Mouse (Mus musculus) B cell, adult (primary cell): ENCODE results near the gene Gm17606. TPM values are rescaled to one million over a fixed set of nuclear protein-coding genes. Genes with fewer than 3 reads are reported as not detected.

ENCODE experiments used
- total RNA-seq: library from RNA; stranded (reverse); gene quantifications from 4 replicates; pipeline ENCODE4 v1.2.4, GENCODE M21; 2023; ENCODE audit not compliant: inconsistent age

Gm17606 gene
- total RNA-seq: not detected in 4 replicates

GRCm38 (mm10) chr14:54640946-54641304, at the start of gene Gm17606:
Gene Gm17606, plus strand, starts transcription at chr14:54640952.

DNA sequence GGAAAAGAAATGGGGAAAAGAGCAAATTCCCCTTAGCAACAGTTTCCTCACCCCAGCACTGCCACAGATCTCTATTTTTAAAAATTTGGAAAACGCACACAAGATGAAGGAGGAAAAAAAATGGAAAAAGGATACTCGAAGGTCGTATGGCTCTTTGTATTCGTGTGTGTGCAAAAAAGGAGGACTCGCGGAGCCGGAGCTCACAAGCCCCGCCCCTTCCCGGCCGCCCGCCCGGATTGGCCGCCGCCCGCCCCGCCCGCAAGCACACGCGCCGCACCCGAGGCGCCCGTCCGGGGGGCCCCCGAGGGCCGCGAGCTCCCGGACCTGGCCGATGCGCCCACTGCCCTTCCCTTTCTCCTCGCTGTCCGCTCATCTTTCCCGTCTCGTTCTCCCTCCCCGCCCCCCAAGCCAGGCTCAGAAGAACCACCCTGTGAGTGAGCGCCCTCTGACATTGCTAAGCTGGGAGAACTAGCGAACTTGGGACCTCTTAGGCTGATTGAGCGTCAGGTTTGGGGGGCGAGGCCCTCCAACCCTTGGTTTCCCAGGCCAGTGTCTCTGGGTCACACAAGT, 34.9 kb upstream of the Gm17606 start, which contains the start of gene 4931414P19Rik:
Gene 4931414P19Rik (minus strand): TSS at position 242 of the 570 bp plus-strand sequence.

DNA sequence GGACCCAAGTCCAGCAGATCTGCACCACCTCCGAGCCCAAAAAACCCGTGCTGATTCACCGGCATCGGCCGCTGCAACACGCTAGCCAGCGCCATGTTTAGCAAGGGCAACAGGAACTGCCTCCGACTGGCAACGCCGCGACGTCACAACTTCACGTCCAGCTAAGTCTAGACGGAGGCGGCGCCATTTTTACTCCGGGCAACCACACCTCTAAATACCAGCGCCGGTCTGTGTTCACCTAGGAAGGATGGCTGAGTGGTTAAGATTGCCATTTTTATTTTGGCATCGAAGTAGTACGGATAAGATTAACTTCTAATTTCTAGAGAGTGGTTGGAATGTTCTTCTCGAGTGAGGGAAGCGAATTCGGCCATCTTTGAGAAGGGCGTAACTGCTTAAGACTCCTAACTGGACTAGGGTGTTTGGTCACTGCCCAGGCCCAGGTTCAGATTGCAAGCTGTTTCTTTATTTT, 22.8 kb upstream of the Gm17606 start, which contains the start of gene Psmb5:
Gene Psmb5 (minus strand): TSS at position 126 of the 469 bp plus-strand sequence.

GRCm38 (mm10) chr14:54621133-54621532, 19.6 kb upstream of the Gm17606 start, which contains the start of gene Psmb11:
Gene Psmb11, plus strand, starts transcription at chr14:54621433.

DNA sequence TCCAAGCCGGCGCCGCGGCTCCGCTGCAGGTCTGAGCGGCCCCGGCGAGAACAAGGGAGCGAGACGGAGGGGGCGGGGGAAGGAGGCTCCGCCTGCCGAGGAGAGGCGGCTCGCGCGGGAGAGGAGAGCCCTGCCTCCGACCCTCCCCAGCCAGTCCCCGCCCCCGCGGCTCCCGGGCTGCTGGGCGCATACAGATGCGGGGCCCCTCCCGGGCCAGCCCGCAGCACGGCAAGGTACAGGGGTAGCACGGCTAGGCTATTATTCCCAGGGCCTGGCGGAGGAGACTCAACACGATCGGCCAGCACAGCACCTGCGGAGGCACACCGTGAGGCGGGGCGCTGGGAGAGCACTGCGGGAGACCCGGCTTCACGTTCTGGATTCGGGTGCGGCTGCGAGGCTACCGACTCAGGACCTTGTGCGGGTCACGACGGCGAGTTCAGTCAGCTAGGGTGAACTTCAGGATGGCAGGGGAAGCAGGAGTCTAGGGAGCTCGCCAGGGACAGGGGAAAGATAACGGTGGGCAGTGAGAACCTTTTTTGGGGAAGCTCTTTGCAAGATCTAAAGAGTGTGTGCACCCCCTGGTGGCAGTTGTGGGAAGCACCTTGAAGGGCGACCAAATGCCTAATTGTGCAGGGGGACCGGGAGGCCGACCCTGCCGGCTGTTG, 685 bp downstream of the Gm17606 start, which contains the start of gene Cdh24:
Gene Cdh24 (minus strand): TSS at position 60 of the 665 bp plus-strand sequence.

DNA sequence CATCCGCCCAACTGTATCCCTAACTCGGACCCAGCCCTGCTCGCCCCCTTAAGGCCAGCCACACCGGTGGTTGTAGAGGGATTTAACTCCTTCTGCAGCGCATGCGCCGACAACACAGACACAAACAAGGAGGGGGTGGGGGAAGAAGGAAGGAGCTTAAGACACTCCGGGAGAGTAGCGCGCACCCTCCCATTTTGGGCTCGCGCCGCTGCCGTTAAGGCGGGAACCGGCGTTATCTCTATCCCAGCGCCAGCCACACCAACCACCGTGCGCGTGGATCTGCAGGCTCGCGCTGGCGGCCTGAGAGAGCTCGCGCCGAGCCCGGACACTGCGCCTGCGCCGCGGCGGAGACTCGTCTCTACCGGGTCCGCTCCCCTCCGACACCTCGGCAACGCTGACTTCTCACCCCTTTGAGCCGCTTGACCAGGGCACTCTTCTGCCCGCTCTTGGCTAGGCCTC, 45.3 kb downstream of the Gm17606 start, which contains the start of gene 1700123O20Rik:
Gene 1700123O20Rik (plus strand): TSS at position 154 of the 459 bp plus-strand sequence.

DNA sequence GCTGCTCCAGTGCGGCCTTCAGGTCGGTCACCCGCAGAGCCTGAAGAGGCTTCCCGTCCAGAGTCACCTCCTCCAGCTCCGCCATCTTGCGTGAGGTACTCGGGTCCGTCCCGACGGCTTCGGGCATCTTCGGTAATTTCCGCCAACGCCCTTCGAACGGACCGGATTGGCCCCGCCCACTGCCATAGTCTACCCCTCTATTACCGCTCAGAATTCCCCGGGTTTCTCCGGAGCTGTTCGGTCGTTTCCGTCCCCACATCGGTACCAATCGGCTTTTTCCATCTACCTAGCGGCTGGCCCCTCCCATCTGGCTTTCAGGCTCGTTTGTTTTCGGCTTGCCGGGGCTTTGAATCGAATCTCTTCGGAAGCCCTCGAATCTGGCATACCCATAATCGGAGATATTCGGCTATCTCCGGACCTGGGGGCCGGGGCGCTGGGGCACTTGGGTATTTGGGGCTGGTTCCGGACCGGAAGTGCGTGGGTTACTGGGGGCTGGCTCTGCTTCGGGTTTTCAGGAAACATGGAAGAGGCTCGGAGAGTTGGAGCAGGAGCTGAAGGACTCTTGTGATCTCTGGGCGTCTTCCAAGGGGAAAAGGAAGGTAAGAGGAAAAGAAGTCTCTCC, 45.9 kb downstream of the Gm17606 start, which contains the start of gene Acin1:
Gene Acin1 (minus strand): TSS at position 410 of the 622 bp plus-strand sequence.

Other genes with a start within 250 kb of the Gm17606 start
- 7.1 to 10.6 TPM (median 8.9 TPM) in 4 replicates for gene Slc7a7, start 223.2 kb upstream of the Gm17606 start, total RNA-seq
- gene Mrpl52, start 214.0 kb upstream of the Gm17606 start, total RNA-seq: 88.1 to 99.8 TPM (median 93.2 TPM) in 4 replicates
- 0.33 to 1.7 TPM (median 1.6 TPM) in 4 replicates for gene Mmp14, start 209.3 kb upstream of the Gm17606 start, total RNA-seq
- 180 to 202 TPM (median 185 TPM) in 4 replicates for gene Lrp10, start 176.8 kb upstream of the Gm17606 start, total RNA-seq
- 1.1 to 2.1 TPM (median 1.4 TPM) in 4 replicates for gene Rem2, start 164.9 kb upstream of the Gm17606 start, total RNA-seq
- 31.8 to 42.2 TPM (median 34.2 TPM) in 4 replicates for gene Prmt5, start 123.4 kb upstream of the Gm17606 start, total RNA-seq
- 10.7 to 13.0 TPM (median 12.2 TPM) in 4 replicates for gene Haus4, start 86.3 kb upstream of the Gm17606 start, total RNA-seq
- 0.18 to 0.32 TPM in 2 of 4 replicates, not detected in the others for gene Ajuba, start 63.4 kb upstream of the Gm17606 start, total RNA-seq
- 5.1 to 9.3 TPM (median 6.8 TPM) in 4 replicates for gene 4931414P19Rik, start 35.0 kb upstream of the Gm17606 start, total RNA-seq
- gene Psmb5, start 22.9 kb upstream of the Gm17606 start, total RNA-seq: 55.7 to 68.6 TPM (median 59.9 TPM) in 4 replicates
- not detected in 4 replicates for gene Psmb11, start 19.5 kb upstream of the Gm17606 start, total RNA-seq
- gene Cdh24, start 412 bp downstream of the Gm17606 start, total RNA-seq: 3.8 to 6.9 TPM (median 4.5 TPM) in 4 replicates
- gene 1700123O20Rik, start 45.3 kb downstream of the Gm17606 start, total RNA-seq: 25.3 to 32.9 TPM (median 30.5 TPM) in 4 replicates
- 488 to 550 TPM (median 542 TPM) in 4 replicates for gene Acin1, start 46.0 kb downstream of the Gm17606 start, total RNA-seq
- gene Gm29776, start 57.9 kb downstream of the Gm17606 start, total RNA-seq: not detected in 4 replicates
- gene Cebpe, start 71.2 kb downstream of the Gm17606 start, total RNA-seq: not detected in 4 replicates
- 0.27 to 0.51 TPM (median 0.37 TPM) in 4 replicates for gene Slc7a8, start 141.0 kb downstream of the Gm17606 start, total RNA-seq
- not detected in 4 replicates for gene Rnf212b, start 173.2 kb downstream of the Gm17606 start, total RNA-seq
- gene Homez, start 230.0 kb downstream of the Gm17606 start, total RNA-seq: 4.9 to 10.9 TPM (median 7.9 TPM) in 4 replicates
- 2.1 to 3.8 TPM (median 2.4 TPM) in 4 replicates for gene Ppp1r3e, start 236.6 kb downstream of the Gm17606 start, total RNA-seq
- gene Bcl2l2, start 242.4 kb downstream of the Gm17606 start, total RNA-seq: 7.1 to 13.1 TPM (median 10.6 TPM) in 4 replicates
- 1.8 to 3.4 TPM (median 3.3 TPM) in 3 of 4 replicates, not detected in the other for gene Gm20521, start 242.5 kb downstream of the Gm17606 start, total RNA-seq